In the genomic region with DNA sequence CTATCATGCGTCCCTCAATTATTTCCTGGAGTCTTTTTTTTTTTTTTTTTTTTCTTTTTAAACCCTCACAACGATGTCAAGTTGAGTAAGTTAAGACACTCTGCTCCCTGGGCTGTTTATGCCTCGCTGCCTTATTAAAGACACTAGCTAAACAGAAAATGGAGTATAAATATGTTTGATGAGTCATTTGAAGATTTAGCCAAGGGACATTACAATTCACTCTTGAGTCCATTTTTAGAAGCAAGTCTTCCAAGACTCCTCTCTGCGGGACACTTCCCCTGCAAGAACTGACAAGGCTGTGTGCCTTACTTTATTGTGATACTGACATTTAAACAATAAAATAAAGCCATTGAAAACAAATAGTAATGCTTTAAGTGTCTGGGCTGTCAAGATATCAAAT, we compare ENCODE assay signal across 23 mouse cellular contexts.
DNase-seq lines count a peak whose midpoint lies in the region; ATAC-seq and TF ChIP-seq lines count a peak whose summit lies in the region.
"Had no signal": no experiment of that assay in that cellular context is flagged by ENCODE, and none has a peak within 500 bp of the region (broad histone marks: within the 10 kb centered on the region; RNA-seq: fewer than 3 reads in every experiment).

No protein-coding gene starts in this region.

- H3K36me3 ChIP-seq in lung, postnatal 0 days (ENCODE audit: insufficient read depth, low read length) = no peaks in the 10 kb centered on the region
- no peaks in the 10 kb centered on the region for H3K36me3 ChIP-seq in myocyte (ENCODE audit: control insufficient read depth, insufficient read depth)
- H3K36me3 ChIP-seq: embryonic facial prominence, embryonic 10.5 days; embryonic facial prominence, embryonic 12.5 days; forebrain, embryonic 15.5 days; G1E had no signal

- H3K4me3 ChIP-seq in lung, postnatal 0 days (ENCODE audit: low read depth, low read length) = no peak overlapping the region
- no peak overlapping the region for H3K4me3 ChIP-seq in myocyte
- H3K4me3 ChIP-seq: embryonic facial prominence, embryonic 10.5 days; embryonic facial prominence, embryonic 12.5 days; forebrain, embryonic 13.5 days; forebrain, embryonic 15.5 days had no signal

- H3K27me3 ChIP-seq in lung, postnatal 0 days (replicated peaks; ENCODE audit: insufficient read depth, low read length) = no peaks in the 10 kb centered on the region
- H3K27me3 ChIP-seq in myocyte (ENCODE audit: control insufficient read depth, insufficient read depth, insufficient read length) = no peaks in the 10 kb centered on the region
- H3K27me3 ChIP-seq: CH12.LX; embryonic facial prominence, embryonic 12.5 days; forebrain, embryonic 15.5 days had no signal

- DNase-seq in frontal cortex, postnatal 10 days (ENCODE audit: low spot score in 2 of 2) = no peak
- peak; percentile 57 for DNase-seq in lung, postnatal 0 days (ENCODE audit: low spot score)
- DNase-seq in lung, postnatal 25 days (ENCODE audit: low spot score) = no peak
- DNase-seq in spleen, postnatal 36 days (ENCODE audit: low spot score in 2 of 2) = no peak
- DNase-seq: adrenal gland, adult 2 months; adrenal gland, postnatal 10 days; adrenal gland, postnatal 25 days; B cell, adult 2 months; cerebellum, adult 11-12 months; cerebellum, adult 2 months; cerebellum, adult 9-10 months; cerebellum, postnatal 10 days; cerebellum, postnatal 25 days had no signal

- H3K79me2 ChIP-seq in myocyte (ENCODE audit: control insufficient read depth, insufficient read depth) = no peaks in the 10 kb centered on the region

- TF ChIP-seq EP300 in lung, postnatal 0 days (IDR thresholded peaks at IDR 0.05) = no peak

- no peak overlapping the region for H3K9ac ChIP-seq in lung, postnatal 0 days (replicated peaks; ENCODE audit: low read depth)
- H3K9ac ChIP-seq: embryonic facial prominence, embryonic 12.5 days; forebrain, embryonic 13.5 days; forebrain, embryonic 15.5 days had no signal

- no peak overlapping the region for H3ac ChIP-seq in myocyte (ENCODE audit: control insufficient read depth, insufficient read length)

- no peak for TF ChIP-seq CTCF in lung, postnatal 0 days (IDR thresholded peaks at IDR 0.05)

- TF ChIP-seq POLR2A in myocyte (IDR thresholded peaks at IDR 0.05; ENCODE audit: insufficient read length, low read depth) = no peak

- no peak overlapping the region for H3K27ac ChIP-seq in lung, postnatal 0 days (ENCODE audit: low read length)
- H3K27ac ChIP-seq: embryonic facial prominence, embryonic 10.5 days; embryonic facial prominence, embryonic 12.5 days; forebrain, embryonic 13.5 days; forebrain, embryonic 15.5 days had no signal

- H3K4me2 ChIP-seq in lung, postnatal 0 days (replicated peaks; ENCODE audit: low read depth, low read length) = no peak overlapping the region
- peak overlapping the region; percentile 20 for H3K4me2 ChIP-seq in myocyte (ENCODE audit: low read depth)
- H3K4me2 ChIP-seq: embryonic facial prominence, embryonic 12.5 days; forebrain, embryonic 13.5 days; forebrain, embryonic 15.5 days had no signal

- peak; percentile 62; the same call in 1 of the 2 replicates for ATAC-seq in frontal cortex, adult (ENCODE audit: low TSS enrichment)
- no peak for ATAC-seq in lung, postnatal 0 days
- no peak for ATAC-seq in monocyte, adult 5-6 weeks (replicated peaks; ENCODE audit: insufficient number of reproducible peaks, low FRiP score, low TSS enrichment, poor library complexity, severe bottlenecking)
- ATAC-seq: CD4-positive, CD25-positive, alpha-beta regulatory T cell, adult 4 months; forebrain, embryonic 13.5 days; forebrain, embryonic 15.5 days had no signal

- 53% methylated on average over 4 of the region's 4 CpGs for WGBS in lung, postnatal 0 days

- H3K9me3 ChIP-seq in lung, postnatal 0 days (ENCODE audit: low read length) = no peaks in the 10 kb centered on the region
- H3K9me3 ChIP-seq: embryonic facial prominence, embryonic 10.5 days; embryonic facial prominence, embryonic 12.5 days; forebrain, embryonic 13.5 days; forebrain, embryonic 15.5 days had no signal

- no peaks in the 10 kb centered on the region for H3K4me1 ChIP-seq in lung, postnatal 0 days (ENCODE audit: insufficient read depth, low read depth, low read length)
- H3K4me1 ChIP-seq: embryonic facial prominence, embryonic 12.5 days; forebrain, embryonic 15.5 days had no signal

TF ChIP-seq in myocyte, 11 proteins besides CTCF, POLR2A, EP300 and RAD21:
- TF ChIP-seq TCF3 (IDR thresholded peaks at IDR 0.05; ENCODE audit: insufficient read length, low read depth) = no peak
- TF ChIP-seq MYOG (IDR thresholded peaks at IDR 0.05; ENCODE audit: control insufficient read depth in 1 of 3, insufficient read depth in 1 of 3, insufficient read length in 2 of 3, low read depth in 2 of 3) = no peak
